Mouse (Mus musculus): ENCODE results near the gene Cnnm4.

The Cnnm4 gene

GRCm38 (mm10) chr1:36555798-36556395 is 84.5 kb downstream of the Cnnm4 start:
- ChIA-PET CTCF (interaction anchor here (0.6 to 5.5 kb wide), 10 partner anchors 8 to 214 kb away, joined by 3 to 92 read pairs (median 11); partner anchors contain the start of gene Ankrd39 (in 3 of the 4)), POLR2A (interaction anchor here (0.5 to 5.6 kb wide), 18 partner anchors 8 to 769 kb away, joined by 3 to 57 read pairs (median 6); partner anchors contain the start of genes Ankrd39 (in 3 of the 4), Fam178b (in 1 of the 4) and Gm42417 (in 1 of the 4))

- CTCF ChIA-PET = interaction anchor here (0.6 to 5.5 kb wide), 28 partner anchors 9 to 1114 kb away, joined by 3 to 92 read pairs (median 4); partner anchors contain the start of genes Ankrd39 (in 4 of the 4), Ankrd23 (in 1 of the 4) and Fam178b (in 1 of the 4)
- POLR2A ChIA-PET = interaction anchor here (0.5 to 5.6 kb wide), 30 partner anchors 9 to 768 kb away, joined by 3 to 57 read pairs (median 4); partner anchors contain the start of genes Ankrd39 (in 4 of the 4), Fam178b (in 1 of the 4) and Gm42417 (in 1 of the 4)
These were observed 85.4 kb downstream of the Cnnm4 start for GRCm38 (mm10) chr1:36556553-36557456.

GRCm38 (mm10) chr1:36557457-36558011 is 86.1 kb downstream of the Cnnm4 start:
- ChIA-PET CTCF (interaction anchor here (0.6 to 5.5 kb wide), 32 partner anchors 9 to 841 kb away, joined by 3 to 92 read pairs (median 4); partner anchors contain the start of genes Ankrd39 (in 4 of the 4), Ankrd23 (in 1 of the 4), Cnnm3 (in 1 of the 4) and Fam178b (in 1 of the 4)), POLR2A (interaction anchor here (0.5 to 5.6 kb wide), 40 partner anchors 9 to 1326 kb away, joined by 3 to 57 read pairs (median 4); partner anchors contain the start of genes Ankrd39 (in 4 of the 4), Fam178b (in 1 of the 4), Gm42417 (in 1 of the 4) and Kansl3 (in 1 of the 4))
